Mouse (Mus musculus): Measurements from ENCODE around the gene Mmp28. TPM values are rescaled to one million over a fixed set of nuclear protein-coding genes. Genes with fewer than 3 reads are reported as not detected.

Gene Mmp28
- polyA plus RNA-seq, 1 experiment from 2014 or later, result 1.5 TPM

- H3K4me2 ChIP-seq (replicated peaks), result no peak overlapping the region
- no peak for ATAC-seq
- H3K9ac ChIP-seq, result no peak overlapping the region
- 56% methylated on average over 6 of the region's 6 CpGs for WGBS
- no peaks in the 10 kb centered on the region for H3K9me3 ChIP-seq
- no peaks in the 10 kb centered on the region for H3K27me3 ChIP-seq (replicated peaks)
- peaks cover 5% of the 10 kb centered on the region; the same call in 1 of the 2 replicates for H3K36me3 ChIP-seq
- no peak overlapping the region for H3K27ac ChIP-seq
- H3K4me3 ChIP-seq (replicated peaks), result no peak overlapping the region
- H3K4me1 ChIP-seq (replicated peaks), result no peaks in the 10 kb centered on the region
Measured at GRCm38 (mm10) chr11:83394802-83395439, 68.0 kb downstream of the Mmp28 start.

- H3K36me3 ChIP-seq, result peaks cover 5% of the 10 kb centered on the region; the same call in 1 of the 2 replicates
- ATAC-seq, result no peak
- no peak overlapping the region for H3K4me2 ChIP-seq (replicated peaks)
- no peaks in the 10 kb centered on the region for H3K27me3 ChIP-seq (replicated peaks)
- 88% methylated on average over 4 of the region's 4 CpGs for WGBS
- no peaks in the 10 kb centered on the region for H3K4me1 ChIP-seq (replicated peaks)
- no peak overlapping the region for H3K9ac ChIP-seq
- no peak overlapping the region for H3K27ac ChIP-seq
- no peaks in the 10 kb centered on the region for H3K9me3 ChIP-seq
- no peak overlapping the region for H3K4me3 ChIP-seq (replicated peaks)
Measured at GRCm38 (mm10) chr11:83393062-83393461, 69.8 kb downstream of the Mmp28 start.

Other genes with a start within 250 kb of the Mmp28 start
- gene Slfn14, start 176.3 kb downstream of the Mmp28 start, polyA plus RNA-seq (2015; fragmentation: Nextera tagmentation; extraction: Ambion mirVana), result 0.34 and 0.88 TPM in 2 replicates
- gene Ap2b1, start 164.0 kb downstream of the Mmp28 start, polyA plus RNA-seq (2015; fragmentation: Nextera tagmentation; extraction: Ambion mirVana), result 48.1 and 51.0 TPM in 2 replicates
- gene Pex12, start 160.5 kb downstream of the Mmp28 start, polyA plus RNA-seq (2015; fragmentation: Nextera tagmentation; extraction: Ambion mirVana), result 13.8 and 16.4 TPM in 2 replicates
- gene Rasl10b, start 53.9 kb downstream of the Mmp28 start, polyA plus RNA-seq (2015; fragmentation: Nextera tagmentation; extraction: Ambion mirVana), result 2.3 and 2.6 TPM in 2 replicates
- gene Gas2l2, start 33.6 kb downstream of the Mmp28 start, polyA plus RNA-seq (2015; fragmentation: Nextera tagmentation; extraction: Ambion mirVana), result 0.13 TPM in 1 of 2 replicates, not detected in the other
- gene 1700020L24Rik, start 25.4 kb downstream of the Mmp28 start, polyA plus RNA-seq (2015; fragmentation: Nextera tagmentation; extraction: Ambion mirVana), result 0.76 and 0.87 TPM in 2 replicates
- 12.9 and 13.9 TPM in 2 replicates for gene Taf15, start 10.0 kb upstream of the Mmp28 start, polyA plus RNA-seq (2015; fragmentation: Nextera tagmentation; extraction: Ambion mirVana)
- not detected in 2 replicates for gene Heatr9, start 59.1 kb upstream of the Mmp28 start, polyA plus RNA-seq (2015; fragmentation: Nextera tagmentation; extraction: Ambion mirVana)
- gene Ccl5, start 67.4 kb upstream of the Mmp28 start, polyA plus RNA-seq (2015; fragmentation: Nextera tagmentation; extraction: Ambion mirVana), result 3.1 and 3.7 TPM in 2 replicates
- 29.4 and 35.4 TPM in 2 replicates for gene Ccl9, start 115.6 kb upstream of the Mmp28 start, polyA plus RNA-seq (2015; fragmentation: Nextera tagmentation; extraction: Ambion mirVana)
- gene Ccl6, start 130.0 kb upstream of the Mmp28 start, polyA plus RNA-seq (2015; fragmentation: Nextera tagmentation; extraction: Ambion mirVana), result 13.3 and 17.0 TPM in 2 replicates
- gene Rpl9-ps1, start 182.6 kb upstream of the Mmp28 start, polyA plus RNA-seq (2015; fragmentation: Nextera tagmentation; extraction: Ambion mirVana), result not detected in 2 replicates
- 0.58 and 0.68 TPM in 2 replicates for gene Ccl3, start 186.3 kb upstream of the Mmp28 start, polyA plus RNA-seq (2015; fragmentation: Nextera tagmentation; extraction: Ambion mirVana)
- 0.35 and 0.38 TPM in 2 replicates for gene Ccl4, start 199.5 kb upstream of the Mmp28 start, polyA plus RNA-seq (2015; fragmentation: Nextera tagmentation; extraction: Ambion mirVana)
- gene Wfdc17, start 240.9 kb upstream of the Mmp28 start, polyA plus RNA-seq (2015; fragmentation: Nextera tagmentation; extraction: Ambion mirVana), result 1.9 and 2.2 TPM in 2 replicates
- 0.50 TPM in 1 of 2 replicates, not detected in the other for gene Wfdc18, start 245.9 kb upstream of the Mmp28 start, polyA plus RNA-seq (2015; fragmentation: Nextera tagmentation; extraction: Ambion mirVana)

Data from intestine, embryonic 15.5 days (tissue).